Mouse (Mus musculus): Measurements from ENCODE around the gene Fam53b. TPM values are rescaled to one million over a fixed set of nuclear protein-coding genes. Genes with fewer than 3 reads are reported as not detected.

The Fam53b gene
- polyA plus RNA-seq (2014; fragmentation: Illumina TruSeq; extraction: RNeasy Lipid Tissue Mini Kit (QIAGEN cat#74804); ENCODE audit: low replicate concordance), result 13.5 TPM

GRCm38 (mm10) chr7:132813416-132814088 is at the start of gene Fam53b:
Fam53b (minus strand) TSS chr7:132813886.

DNA sequence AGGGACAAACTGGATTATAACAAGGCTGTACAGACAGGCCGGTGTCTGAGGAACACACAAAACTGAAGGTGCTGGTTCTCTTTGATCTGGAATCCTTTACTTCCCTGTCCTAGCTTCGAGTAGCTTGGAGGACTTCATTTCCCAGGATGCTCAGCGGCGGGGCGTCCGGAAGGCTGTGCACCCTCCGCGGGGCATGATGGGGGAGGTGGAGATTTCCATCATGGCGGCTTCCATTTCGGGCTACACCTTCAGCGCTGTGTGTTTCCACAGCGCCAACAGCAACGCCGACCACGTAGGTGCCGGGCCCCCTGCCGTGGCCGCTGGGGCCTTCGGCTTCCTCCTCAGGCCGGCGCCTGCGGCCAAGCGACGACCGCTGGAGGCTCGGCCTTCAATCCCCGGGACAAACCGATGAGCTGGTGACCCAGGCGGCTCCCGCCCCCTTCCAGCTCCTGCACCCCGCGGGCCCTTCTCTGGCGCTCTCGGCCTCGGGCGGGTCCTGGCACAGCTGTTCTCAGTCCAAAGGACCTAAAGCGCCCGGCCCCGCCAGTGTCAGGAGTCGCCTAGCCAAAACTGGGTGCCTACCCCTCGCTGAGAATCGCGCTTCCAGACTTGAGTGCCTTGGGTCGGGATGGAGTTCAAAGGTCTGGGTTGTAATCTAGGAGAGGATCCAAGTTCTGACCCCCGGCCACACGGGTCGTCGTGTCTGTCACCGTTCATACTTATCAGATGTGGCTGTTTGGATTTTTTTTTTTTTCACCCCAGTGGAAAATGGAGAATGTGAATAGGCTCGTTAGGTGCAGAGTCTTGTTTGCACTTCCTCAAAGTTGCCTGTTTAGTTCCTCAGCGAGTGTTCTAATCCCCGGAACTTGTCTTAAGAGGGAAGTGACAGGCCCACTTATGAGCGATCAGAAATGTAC is 45.6 kb upstream of the Fam53b start, which contains the start of gene Abraxas2:
Gene Abraxas2 (plus strand): TSS at position 184 of the 917 bp plus-strand sequence.

GRCm38 (mm10) chr7:132852173-132852844 is 38.6 kb upstream of the Fam53b start, which contains the start of gene Eef1akmt2:
Eef1akmt2 (minus strand) TSS chr7:132852673.

Other genes with a start within 250 kb of the Fam53b start
- gene Oat, start 237.5 kb downstream of the Fam53b start, polyA plus RNA-seq (2014; fragmentation: Illumina TruSeq; extraction: RNeasy Lipid Tissue Mini Kit (QIAGEN cat#74804); ENCODE audit: low replicate concordance), result 524 TPM
- gene Nkx1-2, start 214.2 kb downstream of the Fam53b start, polyA plus RNA-seq (2014; fragmentation: Illumina TruSeq; extraction: RNeasy Lipid Tissue Mini Kit (QIAGEN cat#74804); ENCODE audit: low replicate concordance), result 0.48 TPM
- 4.2 TPM for gene Lhpp, start 203.2 kb downstream of the Fam53b start, polyA plus RNA-seq (2014; fragmentation: Illumina TruSeq; extraction: RNeasy Lipid Tissue Mini Kit (QIAGEN cat#74804); ENCODE audit: low replicate concordance)
- gene Eef1akmt2, start 38.8 kb upstream of the Fam53b start, polyA plus RNA-seq (2014; fragmentation: Illumina TruSeq; extraction: RNeasy Lipid Tissue Mini Kit (QIAGEN cat#74804); ENCODE audit: low replicate concordance), result 60.8 TPM
- gene Abraxas2, start 45.3 kb upstream of the Fam53b start, polyA plus RNA-seq (2014; fragmentation: Illumina TruSeq; extraction: RNeasy Lipid Tissue Mini Kit (QIAGEN cat#74804); ENCODE audit: low replicate concordance), result 84.0 TPM
- 41.7 TPM for gene Zranb1, start 117.3 kb upstream of the Fam53b start, polyA plus RNA-seq (2014; fragmentation: Illumina TruSeq; extraction: RNeasy Lipid Tissue Mini Kit (QIAGEN cat#74804); ENCODE audit: low replicate concordance)

Measured in small intestine, adult 10 weeks (tissue).